Mouse (Mus musculus) lung, postnatal 0 days (tissue): Measurements from ENCODE around the gene Sec61a2.

Experiments
- CTCF ChIP-seq: IDR thresholded peaks from 2 replicates; pipeline ENCODE4 v1.5.1; 2016; ENCODE audit warnings: antibody characterized with exemption, mild to moderate bottlenecking
- EP300 ChIP-seq: IDR thresholded peaks from 2 replicates; pipeline ENCODE4 v1.6.1; 2016; ENCODE audit warnings: antibody characterized with exemption, mild to moderate bottlenecking, control low read depth

- TF ChIP-seq CTCF (no peak), EP300 (no peak)
Measured at GRCm38 (mm10) chr2:5943071-5943470, 47.8 kb upstream of the Sec61a2 start.
